In genomic region chr2:153453961-153454759, GRCm38 (mm10) we compare ENCODE assay signal across 12 mouse cellular contexts. TPM values are rescaled to one million over a fixed set of nuclear protein-coding genes. Genes with fewer than 3 reads are reported as not detected.
DNase-seq lines count a peak whose midpoint lies in the region; ATAC-seq lines count a peak whose summit lies in the region.
"Had no signal": no experiment of that assay in that cellular context is flagged by ENCODE, and none has a peak within 500 bp of the region (broad histone marks: within the 10 kb centered on the region; RNA-seq: fewer than 3 reads in every experiment).

No protein-coding gene starts in this region.

- peak; percentile 45; the same call in 1 of the 2 replicates for ATAC-seq in erythroblast, adult 5-6 weeks (replicated peaks; ENCODE audit: low FRiP score, poor library complexity, severe bottlenecking)
- peak; percentile 68 for ATAC-seq in megakaryocyte progenitor cell, adult 5-6 weeks (replicated peaks; ENCODE audit: poor library complexity)

- peak; percentile 85 for DNase-seq in left cerebral cortex, postnatal 4 days
- DNase-seq in left cerebral cortex, postnatal 14 days (ENCODE audit: low spot score in 2 of 2) = no peak
- peak; percentile 71 for DNase-seq in cerebellum, adult 11 months
- DNase-seq in embryo, embryonic 10.5 days (ENCODE audit: low spot score) = no peak
- no peak for DNase-seq in layer of hippocampus, adult 11-12 months (ENCODE audit: low spot score)
- DNase-seq: adrenal gland, postnatal 36 days; right cerebral cortex, postnatal 14 days; thymus, postnatal 25 days had no signal

- intact Hi-C loops in left cerebral cortex, postnatal 4 days (cut with DNase I) = no loop called here
- intact Hi-C loops in left cerebral cortex, postnatal 14 days (cut with DNase I) = no loop called here

RNA-seq across cellular contexts. Expression of gene 4930404H24Rik, which starts 38.4 kb away (rescaled TPM):
- not detected for total RNA-seq in left cerebral cortex, postnatal 4 days (2021)
- total RNA-seq in left cerebral cortex, postnatal 14 days (2021) = 1 to 10 TPM in 1 of 2 experiments, not detected in 1; 1.4 TPM
- 7.1 TPM in 1 of 2 replicates, not detected in the other for total RNA-seq in erythroblast, adult 5-6 weeks (2015; ENCODE audit: low replicate concordance)
- total RNA-seq in erythroblast, adult 5-6 weeks (2017; ENCODE audit: low replicate concordance) = not detected in 2 replicates
- not detected in 2 replicates for total RNA-seq in megakaryocyte progenitor cell, adult 5-6 weeks (2015)
- not detected in 2 replicates for total RNA-seq in megakaryocyte progenitor cell, adult 5-6 weeks (2017)
- total RNA-seq: adrenal gland, postnatal 36 days; ES-E14; heart, postnatal 25 days had no signal

Comparison
In these comparisons a context has a peak if more than half of its experiments do, and no peak if none do; other contexts are left out.
1. DNase-seq: peak in left cerebral cortex, postnatal 4 days (single experiment) and cerebellum, adult 11 months (single experiment); none in left cerebral cortex, postnatal 14 days (0 of 2), embryo, embryonic 10.5 days (single experiment) and layer of hippocampus, adult 11-12 months (single experiment).